Mouse (Mus musculus) T-cell, adult 2 months (primary cell): ENCODE measurements around the gene Zfp42.

Experiments
- DNase-seq: peaks from one replicate; pipeline ENCODE4 v3.0.0; 2022; ENCODE audit warnings: low spot score

Gene Zfp42

GRCm38 (mm10) chr8:43251653-43252052 is 55.1 kb downstream of the Zfp42 start:
- DNase-seq = no peak

- no peak for DNase-seq
Observed at GRCm38 (mm10) chr8:43248707-43249106, 58.1 kb downstream of the Zfp42 start.
